Mouse (Mus musculus): ENCODE data around the gene Plcb4. TPM values are rescaled to one million over a fixed set of nuclear protein-coding genes. Genes with fewer than 3 reads are reported as not detected.

Gene Plcb4
- total and polyA plus RNA-seq, 2 experiments from 2014 or later = 31.4 to 66.6 TPM

- 94% methylated on average over 4 of the region's 4 CpGs for WGBS
- DNase-seq (ENCODE audit: low spot score) (no peak), ATAC-seq (ENCODE audit: low FRiP score) (no peak)
- Histone ChIP-seq H3K9ac (replicated peaks; ENCODE audit: low read length, poor library complexity, severe bottlenecking) (no peak overlapping the region), H3K4me3 (ENCODE audit: low read depth, low read length) (no peak overlapping the region), H3K36me3 (ENCODE audit: insufficient read depth, low read length) (no peaks in the 10 kb centered on the region), H3K4me1 (ENCODE audit: insufficient read depth, low read length) (no peaks in the 10 kb centered on the region), H3K27me3 (ENCODE audit: insufficient read depth, low read length) (no peaks in the 10 kb centered on the region), H3K9me3 (ENCODE audit: low read length) (no peaks in the 10 kb centered on the region), H3K4me2 (ENCODE audit: low read depth, low read length, poor library complexity, severe bottlenecking) (no peak overlapping the region), H3K27ac (ENCODE audit: low read depth, low read length) (no peak overlapping the region)
- no peak for TF ChIP-seq CTCF (IDR thresholded peaks at IDR 0.05)
These were observed 117.4 kb downstream of the Plcb4 start for GRCm38 (mm10) chr2:135776131-135776775.

- Histone ChIP-seq H3K9ac (replicated peaks; ENCODE audit: low read length, poor library complexity, severe bottlenecking) (no peak overlapping the region), H3K4me1 (ENCODE audit: insufficient read depth, low read length) (no peaks in the 10 kb centered on the region), H3K36me3 (ENCODE audit: insufficient read depth, low read length) (no peaks in the 10 kb centered on the region), H3K4me2 (ENCODE audit: low read depth, low read length, poor library complexity, severe bottlenecking) (no peak overlapping the region), H3K4me3 (ENCODE audit: low read depth, low read length) (no peak overlapping the region), H3K9me3 (ENCODE audit: low read length) (no peaks in the 10 kb centered on the region), H3K27me3 (ENCODE audit: insufficient read depth, low read length) (no peaks in the 10 kb centered on the region), H3K27ac (ENCODE audit: low read depth, low read length) (no peak overlapping the region)
- DNase-seq (ENCODE audit: low spot score) (no peak), ATAC-seq (ENCODE audit: low FRiP score) (no peak)
- 79% methylated on average over 6 of the region's 6 CpGs for WGBS
- no peak for TF ChIP-seq CTCF (IDR thresholded peaks at IDR 0.05)
These were observed 122.6 kb downstream of the Plcb4 start for GRCm38 (mm10) chr2:135781391-135781790.

- no peak overlapping the region for H3K27ac ChIP-seq (ENCODE audit: low read depth, low read length)
- no peaks in the 10 kb centered on the region for H3K4me1 ChIP-seq (ENCODE audit: insufficient read depth, low read length)
- ATAC-seq (ENCODE audit: low FRiP score) (no peak), DNase-seq (ENCODE audit: low spot score) (no peak)
- no peak overlapping the region for H3K4me3 ChIP-seq (ENCODE audit: low read depth, low read length)
- H3K9ac ChIP-seq (replicated peaks; ENCODE audit: low read length, poor library complexity, severe bottlenecking) = no peak overlapping the region
- 92% methylated on average over 6 of the region's 6 CpGs for WGBS
- no peak for TF ChIP-seq CTCF (IDR thresholded peaks at IDR 0.05)
- H3K9me3 ChIP-seq (ENCODE audit: low read length) = no peaks in the 10 kb centered on the region
- H3K4me2 ChIP-seq (ENCODE audit: low read depth, low read length, poor library complexity, severe bottlenecking) = no peak overlapping the region
- no peaks in the 10 kb centered on the region for H3K36me3 ChIP-seq (ENCODE audit: insufficient read depth, low read length)
- no peaks in the 10 kb centered on the region for H3K27me3 ChIP-seq (ENCODE audit: insufficient read depth, low read length)
These were observed 128.6 kb downstream of the Plcb4 start for GRCm38 (mm10) chr2:135787415-135787814.

GRCm38 (mm10) chr2:135792907-135793306, 134.1 kb downstream of the Plcb4 start:
- 80% methylated on average over 4 of the region's 4 CpGs for WGBS
- Histone ChIP-seq H3K27me3 (ENCODE audit: insufficient read depth, low read length) (no peaks in the 10 kb centered on the region), H3K36me3 (ENCODE audit: insufficient read depth, low read length) (no peaks in the 10 kb centered on the region), H3K27ac (ENCODE audit: low read depth, low read length) (no peak overlapping the region), H3K4me2 (ENCODE audit: low read depth, low read length, poor library complexity, severe bottlenecking) (no peak overlapping the region), H3K9ac (replicated peaks; ENCODE audit: low read length, poor library complexity, severe bottlenecking) (no peak overlapping the region), H3K4me3 (ENCODE audit: low read depth, low read length) (no peak overlapping the region), H3K4me1 (ENCODE audit: insufficient read depth, low read length) (0 out of 2 replicates have a peak, but pooled peaks cover 3% of the 10 kb centered on the region), H3K9me3 (ENCODE audit: low read length) (no peaks in the 10 kb centered on the region)
- TF ChIP-seq CTCF (IDR thresholded peaks at IDR 0.05) = no peak
- DNase-seq (ENCODE audit: low spot score) (no peak), ATAC-seq (ENCODE audit: low FRiP score) (no peak)

- TF ChIP-seq CTCF (IDR thresholded peaks at IDR 0.05) = no peak
- DNase-seq (ENCODE audit: low spot score) (no peak), ATAC-seq (ENCODE audit: low FRiP score) (no peak)
- Histone ChIP-seq H3K4me1 (ENCODE audit: insufficient read depth, low read length) (peaks cover 7% of the 10 kb centered on the region; the same call in 1 of the 2 replicates), H3K27ac (ENCODE audit: low read depth, low read length) (no peak overlapping the region), H3K4me3 (ENCODE audit: low read depth, low read length) (no peak overlapping the region), H3K9me3 (ENCODE audit: low read length) (no peaks in the 10 kb centered on the region), H3K27me3 (ENCODE audit: insufficient read depth, low read length) (no peaks in the 10 kb centered on the region), H3K9ac (replicated peaks; ENCODE audit: low read length, poor library complexity, severe bottlenecking) (no peak overlapping the region), H3K36me3 (ENCODE audit: insufficient read depth, low read length) (no peaks in the 10 kb centered on the region), H3K4me2 (ENCODE audit: low read depth, low read length, poor library complexity, severe bottlenecking) (no peak overlapping the region)
- 88% methylated on average over 5 of the region's 5 CpGs for WGBS
These were observed 137.9 kb downstream of the Plcb4 start for GRCm38 (mm10) chr2:135796684-135797083.

- WGBS = 28% methylated on average over 5 of the region's 5 CpGs
- Histone ChIP-seq H3K27ac (ENCODE audit: low read depth, low read length) (peak overlapping the region; percentile 49; the same call in 1 of the 2 replicates), H3K36me3 (ENCODE audit: insufficient read depth, low read length) (no peaks in the 10 kb centered on the region), H3K4me2 (ENCODE audit: low read depth, low read length, poor library complexity, severe bottlenecking) (no peak overlapping the region), H3K9ac (replicated peaks; ENCODE audit: low read length, poor library complexity, severe bottlenecking) (no peak overlapping the region), H3K9me3 (ENCODE audit: low read length) (no peaks in the 10 kb centered on the region), H3K4me1 (ENCODE audit: insufficient read depth, low read length) (peaks cover 7% of the 10 kb centered on the region; the same call in 1 of the 2 replicates), H3K27me3 (ENCODE audit: insufficient read depth, low read length) (no peaks in the 10 kb centered on the region), H3K4me3 (ENCODE audit: low read depth, low read length) (no peak overlapping the region)
- DNase-seq (ENCODE audit: low spot score) = peak; percentile 9
- no peak for ATAC-seq (ENCODE audit: low FRiP score)
- TF ChIP-seq CTCF (IDR thresholded peaks at IDR 0.05) = no peak
These were observed 139.1 kb downstream of the Plcb4 start for GRCm38 (mm10) chr2:135797677-135798546.
